Mouse (Mus musculus): ENCODE data around the gene St3gal4. TPM values are rescaled to one million over a fixed set of nuclear protein-coding genes. Genes with fewer than 3 reads are reported as not detected.

The St3gal4 gene
- total and polyA plus RNA-seq, 3 experiments: 11.9 to 29.5 (median 26.1) TPM

GRCm38 (mm10) chr9:35052671-35053070 is 66.4 kb downstream of the St3gal4 start:
- DNase-seq: peak in 1 of 2 experiments; percentile 2
- H3K27ac ChIP-seq: no peak overlapping the region
- H3K9ac ChIP-seq (ENCODE audit: low read depth, low read length): no peak overlapping the region
- 0 out of 2 replicates have a peak, but pooled peaks cover 2% of the 10 kb centered on the region for H3K79me2 ChIP-seq (replicated peaks; ENCODE audit: control insufficient read depth, insufficient read depth, low read length)
- 87% methylated on average over 4 of the region's 4 CpGs for WGBS
- TF ChIP-seq POLR2A (IDR thresholded peaks at IDR 0.05; ENCODE audit: insufficient read depth, low read depth, low read length): no peak
- no peak for TF ChIP-seq CTCF (IDR thresholded peaks at IDR 0.05)
- TF ChIP-seq EP300 (IDR thresholded peaks at IDR 0.05; ENCODE audit: insufficient read depth, low read depth, low read length): no peak
- intact Hi-C loops (cut with DNase I): no loop called here
- peaks cover 12% of the 10 kb centered on the region for H3K4me1 ChIP-seq (ENCODE audit: control insufficient read depth, insufficient read depth, low read length)
- H3K36me3 ChIP-seq (ENCODE audit: control insufficient read depth, insufficient read depth, low read length): peaks cover 5% of the 10 kb centered on the region; the same call in 1 of the 2 replicates
- H3K27me3 ChIP-seq (ENCODE audit: control insufficient read depth, insufficient read depth, low read length): no peaks in the 10 kb centered on the region
- no peak overlapping the region for H3K4me3 ChIP-seq

GRCm38 (mm10) chr9:35051666-35052065 is 67.4 kb downstream of the St3gal4 start:
- H3K27ac ChIP-seq: peak overlapping the region; percentile 56
- WGBS: 75% methylated on average over 4 of the region's 4 CpGs

GRCm38 (mm10) chr9:35050701-35051454 is 68.2 kb downstream of the St3gal4 start:
- Histone ChIP-seq H3K27ac (peak overlapping the region; percentile 56), H3K36me3 (ENCODE audit: control insufficient read depth, insufficient read depth, low read length) (peaks cover 13% of the 10 kb centered on the region; the same call in 1 of the 2 replicates), H3K9ac (ENCODE audit: low read depth, low read length) (no peak overlapping the region), H3K4me1 (ENCODE audit: control insufficient read depth, insufficient read depth, low read length) (peaks cover 14% of the 10 kb centered on the region), H3K79me2 (replicated peaks; ENCODE audit: control insufficient read depth, insufficient read depth, low read length) (no peaks in the 10 kb centered on the region), H3K27me3 (ENCODE audit: control insufficient read depth, insufficient read depth, low read length) (no peaks in the 10 kb centered on the region), H3K4me3 (no peak overlapping the region)
- intact Hi-C loops (cut with DNase I): no loop called here
- peak in 1 of 2 experiments; percentile 4 for DNase-seq
- WGBS: 78% methylated on average over 6 of the region's 6 CpGs
- TF ChIP-seq POLR2A (IDR thresholded peaks at IDR 0.05; ENCODE audit: insufficient read depth, low read depth, low read length) (no peak), EP300 (IDR thresholded peaks at IDR 0.05; ENCODE audit: insufficient read depth, low read depth, low read length) (no peak), CTCF (IDR thresholded peaks at IDR 0.05) (no peak)

More at GRCm38 (mm10) chr9:35051666-35052065, 67.4 kb downstream of the St3gal4 start:
- Histone ChIP-seq H3K4me1 (ENCODE audit: control insufficient read depth, insufficient read depth, low read length) (peaks cover 11% of the 10 kb centered on the region), H3K27me3 (ENCODE audit: control insufficient read depth, insufficient read depth, low read length) (no peaks in the 10 kb centered on the region), H3K79me2 (replicated peaks; ENCODE audit: control insufficient read depth, insufficient read depth, low read length) (0 out of 2 replicates have a peak, but pooled peaks cover 2% of the 10 kb centered on the region), H3K36me3 (ENCODE audit: control insufficient read depth, insufficient read depth, low read length) (peaks cover 6% of the 10 kb centered on the region; the same call in 1 of the 2 replicates), H3K9ac (ENCODE audit: low read depth, low read length) (no peak overlapping the region), H3K4me3 (no peak overlapping the region)
- peak in 1 of 2 experiments; percentile 60 for DNase-seq
- intact Hi-C loops (cut with DNase I): no loop called here
- peak; percentile 9; the same call in 1 of the 2 replicates for TF ChIP-seq POLR2A (IDR thresholded peaks at IDR 0.05; ENCODE audit: insufficient read depth, low read depth, low read length)
- TF ChIP-seq CTCF (IDR thresholded peaks at IDR 0.05): no peak
- TF ChIP-seq EP300 (IDR thresholded peaks at IDR 0.05; ENCODE audit: insufficient read depth, low read depth, low read length): 0 out of 2 replicates have a peak, but pooled peaks have one; percentile 50

- Histone ChIP-seq H3K27me3 (ENCODE audit: control insufficient read depth, insufficient read depth, low read length) (no peaks in the 10 kb centered on the region), H3K9ac (ENCODE audit: low read depth, low read length) (no peak overlapping the region), H3K4me3 (no peak overlapping the region), H3K79me2 (replicated peaks; ENCODE audit: control insufficient read depth, insufficient read depth, low read length) (no peaks in the 10 kb centered on the region), H3K27ac (peak overlapping the region; percentile 56), H3K4me1 (ENCODE audit: control insufficient read depth, insufficient read depth, low read length) (peaks cover 23% of the 10 kb centered on the region), H3K36me3 (ENCODE audit: control insufficient read depth, insufficient read depth, low read length) (peaks cover 13% of the 10 kb centered on the region; the same call in 1 of the 2 replicates)
- WGBS: 41% methylated on average over 3 of the region's 3 CpGs
- peak in 1 of 2 experiments; percentile 9 for DNase-seq
- intact Hi-C loops (cut with DNase I): loop anchor here (5.0 kb wide), 1 partner anchor 57 kb away; no protein-coding TSS in a partner anchor
- TF ChIP-seq EP300 (IDR thresholded peaks at IDR 0.05; ENCODE audit: insufficient read depth, low read depth, low read length) (no peak), CTCF (IDR thresholded peaks at IDR 0.05) (no peak), POLR2A (IDR thresholded peaks at IDR 0.05; ENCODE audit: insufficient read depth, low read depth, low read length) (no peak)
Measured at GRCm38 (mm10) chr9:35049891-35050527, 69.1 kb downstream of the St3gal4 start.

- intact Hi-C loops (cut with DNase I): loop anchor here (5.0 kb wide), 1 partner anchor 59 kb away; no protein-coding TSS in a partner anchor
Measured at GRCm38 (mm10) chr9:35048449-35048848, 70.6 kb downstream of the St3gal4 start.

More at GRCm38 (mm10) chr9:35048449-35048848, 70.6 kb downstream of the St3gal4 start:
- peaks cover 27% of the 10 kb centered on the region for H3K4me1 ChIP-seq (ENCODE audit: control insufficient read depth, insufficient read depth, low read length)
- H3K4me3 ChIP-seq: no peak overlapping the region
- no peak overlapping the region for H3K27ac ChIP-seq
- no peaks in the 10 kb centered on the region for H3K27me3 ChIP-seq (ENCODE audit: control insufficient read depth, insufficient read depth, low read length)
- 75% methylated on average over 6 of the region's 6 CpGs for WGBS
- no peak overlapping the region for H3K9ac ChIP-seq (ENCODE audit: low read depth, low read length)
- TF ChIP-seq CTCF (IDR thresholded peaks at IDR 0.05) (no peak), EP300 (IDR thresholded peaks at IDR 0.05; ENCODE audit: insufficient read depth, low read depth, low read length) (no peak), POLR2A (IDR thresholded peaks at IDR 0.05; ENCODE audit: insufficient read depth, low read depth, low read length) (no peak)
- no peaks in the 10 kb centered on the region for H3K79me2 ChIP-seq (replicated peaks; ENCODE audit: control insufficient read depth, insufficient read depth, low read length)
- peaks cover 15% of the 10 kb centered on the region for H3K36me3 ChIP-seq (ENCODE audit: control insufficient read depth, insufficient read depth, low read length)
- no peak for DNase-seq

Data from heart, adult 2 months (tissue).